Mouse (Mus musculus): Measurements from ENCODE around the gene Gm10491. TPM values are rescaled to one million over a fixed set of nuclear protein-coding genes. Genes with fewer than 3 reads are reported as not detected.
A peak's percentile ranks its signal among the peaks of the same experiment; 100 is the strongest.
"Not testable (repeated sequence)": the region's sequence is repeated elsewhere in the genome, so short reads cannot be mapped to it uniquely, and the experiment has no call there.

The Gm10491 gene
- polyA plus RNA-seq, 1 experiment from 2014 or later, result not detected

GRCm38 (mm10) chrX:7919601-7920383 is 12.2 kb upstream of the Gm10491 start, which contains the start of gene Pcsk1n:
Gene Pcsk1n, plus strand, starts transcription at chrX:7919822.
- H3K36me3 ChIP-seq, result no peaks in the 10 kb centered on the region
- peak within 1 kb of the TSS; percentile 57 for H3K4me2 ChIP-seq (replicated peaks)
- 0 out of 2 replicates have a peak, but pooled peaks cover 2% of the 10 kb centered on the region for H3K4me1 ChIP-seq
- peak within 1 kb of the TSS; percentile 78 for H3K27ac ChIP-seq (replicated peaks)
- no peaks in the 10 kb centered on the region for H3K9me3 ChIP-seq
- ATAC-seq (ENCODE audit: low FRiP score, low read depth), result peak; percentile 90
- peaks cover 29% of the 10 kb centered on the region for H3K27me3 ChIP-seq
- WGBS, result 18% methylated on average over 39 of the region's 40 CpGs
- peak within 1 kb of the TSS; percentile 46 for H3K4me3 ChIP-seq
- peak within 1 kb of the TSS; percentile 56 for H3K9ac ChIP-seq (replicated peaks)

GRCm38 (mm10) chrX:7917960-7918359 is 10.3 kb upstream of the Gm10491 start:
- 72% methylated on average over 6 of the region's 6 CpGs for WGBS
- not testable (repeated sequence) for H3K9me3 ChIP-seq; H3K4me2 ChIP-seq (replicated peaks); H3K36me3 ChIP-seq; H3K4me3 ChIP-seq; H3K9ac ChIP-seq (replicated peaks); H3K4me1 ChIP-seq; ATAC-seq (ENCODE audit: low FRiP score, low read depth); H3K27ac ChIP-seq (replicated peaks)
- H3K27me3 ChIP-seq, result peaks cover 13% of the 10 kb centered on the region

- H3K9me3 ChIP-seq; H3K27me3 ChIP-seq; ATAC-seq (ENCODE audit: low FRiP score, low read depth); H3K4me2 ChIP-seq (replicated peaks); H3K4me1 ChIP-seq; H3K36me3 ChIP-seq; H3K9ac ChIP-seq (replicated peaks); H3K4me3 ChIP-seq; H3K27ac ChIP-seq (replicated peaks): not testable (repeated sequence)
- WGBS, result 19% methylated on average over 3 of the region's 3 CpGs
These were observed 8.0 kb upstream of the Gm10491 start for GRCm38 (mm10) chrX:7915669-7916068.

GRCm38 (mm10) chrX:7910473-7910872 is 2.8 kb upstream of the Gm10491 start:
- H3K36me3 ChIP-seq, result peaks cover 11% of the 10 kb centered on the region
- no peaks in the 10 kb centered on the region for H3K4me1 ChIP-seq
- no peak overlapping the region for H3K9ac ChIP-seq (replicated peaks)
- no peaks in the 10 kb centered on the region for H3K9me3 ChIP-seq
- H3K4me3 ChIP-seq, result no peak overlapping the region
- no peak overlapping the region for H3K27ac ChIP-seq (replicated peaks)
- H3K27me3 ChIP-seq, result no peaks in the 10 kb centered on the region
- no peak for ATAC-seq (ENCODE audit: low FRiP score, low read depth)
- 45% methylated on average over 6 of the region's 6 CpGs for WGBS
- no peak overlapping the region for H3K4me2 ChIP-seq (replicated peaks)

GRCm38 (mm10) chrX:7909242-7909641 is 1.6 kb upstream of the Gm10491 start, which contains the start of gene Gm10490:
Gene Gm10490, plus strand, starts transcription at chrX:7909542.
- WGBS, result 93% methylated on average over 4 of the region's 4 CpGs
- not testable (repeated sequence) for H3K9me3 ChIP-seq

GRCm38 (mm10) chrX:7904441-7904840 is 3.2 kb downstream of the Gm10491 start:
- H3K4me1 ChIP-seq, result 0 out of 2 replicates have a peak, but pooled peaks cover 2% of the 10 kb centered on the region
- H3K4me3 ChIP-seq, result no peak overlapping the region
- H3K4me2 ChIP-seq (replicated peaks), result no peak overlapping the region
- H3K27me3 ChIP-seq, result no peaks in the 10 kb centered on the region
- 92% methylated on average over 5 of the region's 5 CpGs for WGBS
- H3K27ac ChIP-seq (replicated peaks), result no peak overlapping the region
- ATAC-seq (ENCODE audit: low FRiP score, low read depth), result no peak
- H3K9ac ChIP-seq (replicated peaks), result no peak overlapping the region
- H3K36me3 ChIP-seq, result peaks cover 11% of the 10 kb centered on the region
- no peaks in the 10 kb centered on the region for H3K9me3 ChIP-seq

More at GRCm38 (mm10) chrX:7909242-7909641, 1.6 kb upstream of the Gm10491 start, which contains the start of gene Gm10490:
- not testable (repeated sequence) for H3K4me3 ChIP-seq; H3K9ac ChIP-seq (replicated peaks); H3K27me3 ChIP-seq; ATAC-seq (ENCODE audit: low FRiP score, low read depth); H3K4me1 ChIP-seq; H3K27ac ChIP-seq (replicated peaks); H3K4me2 ChIP-seq (replicated peaks)
- peaks cover 11% of the 10 kb centered on the region for H3K36me3 ChIP-seq

- H3K4me2 ChIP-seq (replicated peaks), result peak within 1 kb of the TSS; percentile 63
- H3K27ac ChIP-seq (replicated peaks), result peak within 1 kb of the TSS; percentile 81
- peak; percentile 98 for ATAC-seq (ENCODE audit: low FRiP score, low read depth)
- no peaks in the 10 kb centered on the region for H3K27me3 ChIP-seq
- peak within 1 kb of the TSS; percentile 54 for H3K4me3 ChIP-seq
- H3K9me3 ChIP-seq, result no peaks in the 10 kb centered on the region
- peaks cover 8% of the 10 kb centered on the region; the same call in 1 of the 2 replicates for H3K4me1 ChIP-seq
- H3K36me3 ChIP-seq, result peaks cover 12% of the 10 kb centered on the region
- WGBS, result 17% methylated on average over 62 of the region's 62 CpGs
- peak within 1 kb of the TSS; percentile 59 for H3K9ac ChIP-seq (replicated peaks)
These were observed 8.5 kb downstream of the Gm10491 start, which contains the start of the genes Pqbp1 and Timm17b for GRCm38 (mm10) chrX:7898880-7899874. Gene Pqbp1, minus strand, starts transcription at chrX:7899269. Gene Timm17b, plus strand, starts transcription at chrX:7899357.

GRCm38 (mm10) chrX:7898211-7898610 is 9.4 kb downstream of the Gm10491 start:
- peak overlapping the region; percentile 55 for H3K9ac ChIP-seq (replicated peaks)

GRCm38 (mm10) chrX:7883841-7884567 is 23.6 kb downstream of the Gm10491 start, which contains the start of gene Slc35a2:
Gene Slc35a2, plus strand, starts transcription at chrX:7884028.
- peaks cover 4% of the 10 kb centered on the region for H3K4me1 ChIP-seq
- peak; percentile 85 for ATAC-seq (ENCODE audit: low FRiP score, low read depth)
- peak within 1 kb of the TSS; percentile 49 for H3K9ac ChIP-seq (replicated peaks)
- peak within 1 kb of the TSS; percentile 58 for H3K4me3 ChIP-seq
- H3K27ac ChIP-seq (replicated peaks), result peak within 1 kb of the TSS; percentile 86
- 26% methylated on average over 49 of the region's 49 CpGs for WGBS
- H3K36me3 ChIP-seq, result 0 out of 2 replicates have a peak, but pooled peaks cover 6% of the 10 kb centered on the region
- H3K4me2 ChIP-seq (replicated peaks), result peak within 1 kb of the TSS; percentile 60
- H3K9me3 ChIP-seq, result no peaks in the 10 kb centered on the region
- no peaks in the 10 kb centered on the region for H3K27me3 ChIP-seq

More at GRCm38 (mm10) chrX:7898211-7898610, 9.4 kb downstream of the Gm10491 start:
- H3K4me3 ChIP-seq, result peak overlapping the region; percentile 54
- H3K4me2 ChIP-seq (replicated peaks), result peak overlapping the region; percentile 63
- ATAC-seq (ENCODE audit: low FRiP score, low read depth), result no peak
- no peak overlapping the region; the same call in 1 of the 2 replicates for H3K27ac ChIP-seq (replicated peaks)
- H3K27me3 ChIP-seq, result no peaks in the 10 kb centered on the region
- H3K36me3 ChIP-seq, result peaks cover 20% of the 10 kb centered on the region
- H3K4me1 ChIP-seq, result peaks cover 8% of the 10 kb centered on the region; the same call in 1 of the 2 replicates
- 42% methylated on average over 13 of the region's 13 CpGs for WGBS
- H3K9me3 ChIP-seq, result no peaks in the 10 kb centered on the region

- H3K4me1 ChIP-seq, result peaks cover 2% of the 10 kb centered on the region
- no peaks in the 10 kb centered on the region for H3K36me3 ChIP-seq
- no peaks in the 10 kb centered on the region for H3K9me3 ChIP-seq
- H3K4me2 ChIP-seq (replicated peaks), result peak overlapping the region; percentile 77
- no peak overlapping the region for H3K9ac ChIP-seq (replicated peaks)
- WGBS, result 25% methylated on average over 11 of the region's 11 CpGs
- H3K27me3 ChIP-seq, result no peaks in the 10 kb centered on the region
- no peak overlapping the region for H3K27ac ChIP-seq (replicated peaks)
- H3K4me3 ChIP-seq, result peak overlapping the region; percentile 24
- ATAC-seq (ENCODE audit: low FRiP score, low read depth), result peak; percentile 69
These were observed 27.8 kb downstream of the Gm10491 start for GRCm38 (mm10) chrX:7879819-7880218.

GRCm38 (mm10) chrX:7878495-7878894 is 29.1 kb downstream of the Gm10491 start:
- no peaks in the 10 kb centered on the region for H3K4me1 ChIP-seq
- no peak for ATAC-seq (ENCODE audit: low FRiP score, low read depth)
- H3K9ac ChIP-seq (replicated peaks), result peak overlapping the region; percentile 52
- H3K36me3 ChIP-seq, result peaks cover 4% of the 10 kb centered on the region; the same call in 1 of the 2 replicates
- H3K4me3 ChIP-seq, result peak overlapping the region; percentile 53
- H3K27ac ChIP-seq (replicated peaks), result no peak overlapping the region
- WGBS, result 20% methylated on average over 21 of the region's 21 CpGs
- peak overlapping the region; percentile 77 for H3K4me2 ChIP-seq (replicated peaks)
- no peaks in the 10 kb centered on the region for H3K9me3 ChIP-seq
- H3K27me3 ChIP-seq, result no peaks in the 10 kb centered on the region

All from midbrain, embryonic 12.5 days (tissue).